Mouse (Mus musculus) kidney, embryonic 16.5 days (tissue): Measurements from ENCODE around the gene Pigk. TPM values are rescaled to one million over a fixed set of nuclear protein-coding genes. Genes with fewer than 3 reads are reported as not detected.
A peak's percentile ranks its signal among the peaks of the same experiment; 100 is the strongest.

ENCODE experiments used
- ATAC-seq: fragments of 200-750 bp; cut with Nextera tagmentation; 2 replicates; pipeline ENCODE4 v1.8.0; 2017; ENCODE audit warnings: moderate TSS enrichment; ENCODE audit not compliant: low FRiP score, low TSS enrichment
- H3K27ac ChIP-seq: fragments of 300-500 bp; sonication (generic); 2 replicates; pipeline ENCODE4 v1.5.1; 2014; ENCODE audit warnings: low read length
- H3K27me3 ChIP-seq: fragments of 300-500 bp; sonication (generic); 2 replicates; pipeline ENCODE4 v1.6.1; 2014; ENCODE audit warnings: low read length, control low read depth, mixed read lengths; ENCODE audit not compliant: insufficient read depth
- H3K36me3 ChIP-seq: fragments of 300-500 bp; sonication (generic); 2 replicates; pipeline ENCODE4 v1.6.1; 2014; ENCODE audit warnings: low read length, control low read depth, mixed read lengths; ENCODE audit not compliant: insufficient read depth
- H3K4me1 ChIP-seq: fragments of 300-500 bp; sonication (generic); 2 replicates; pipeline ENCODE4 v1.6.1; 2014; ENCODE audit warnings: low read length, control low read depth, mixed read lengths; ENCODE audit not compliant: insufficient read depth
- H3K4me2 ChIP-seq: fragments of 300-500 bp; sonication (generic); replicated peaks from 2 replicates; pipeline ENCODE4 v1.6.1; 2014; ENCODE audit warnings: low read depth, low read length
- H3K4me3 ChIP-seq: fragments of 300-500 bp; sonication (generic); 2 replicates; pipeline ENCODE4 v1.5.1; 2014; ENCODE audit warnings: mild to moderate bottlenecking, low read length
- H3K9ac ChIP-seq: fragments of 300-500 bp; sonication (generic); replicated peaks from 2 replicates; pipeline ENCODE4 v1.6.1; 2014; ENCODE audit warnings: low read length
- H3K9me3 ChIP-seq: fragments of 300-500 bp; sonication (generic); 2 replicates; pipeline ENCODE4 v1.6.1; 2016; ENCODE audit warnings: low read length, control low read depth
- WGBS: fragments of 180-500 bp; shearing (Covaris S2); extraction: QIAGEN DNeasy Blood & Tissue Kit; methylation state at CpG from one replicate; pipeline ENCODE4 v1.1.7; 2014; 5-methylcytosine and 5-hydroxymethylcytosine counted together
- polyA plus RNA-seq: library from polyadenylated mRNA; unstranded; fragments of >200 nt; fragmentation: Nextera tagmentation; extraction: Ambion mirVana; gene quantifications from 2 replicates; pipeline ENCODE4 v1.2.1, GENCODE M21; 2015

Gene Pigk
- 43.9 and 47.9 TPM in 2 replicates for polyA plus RNA-seq

DNA sequence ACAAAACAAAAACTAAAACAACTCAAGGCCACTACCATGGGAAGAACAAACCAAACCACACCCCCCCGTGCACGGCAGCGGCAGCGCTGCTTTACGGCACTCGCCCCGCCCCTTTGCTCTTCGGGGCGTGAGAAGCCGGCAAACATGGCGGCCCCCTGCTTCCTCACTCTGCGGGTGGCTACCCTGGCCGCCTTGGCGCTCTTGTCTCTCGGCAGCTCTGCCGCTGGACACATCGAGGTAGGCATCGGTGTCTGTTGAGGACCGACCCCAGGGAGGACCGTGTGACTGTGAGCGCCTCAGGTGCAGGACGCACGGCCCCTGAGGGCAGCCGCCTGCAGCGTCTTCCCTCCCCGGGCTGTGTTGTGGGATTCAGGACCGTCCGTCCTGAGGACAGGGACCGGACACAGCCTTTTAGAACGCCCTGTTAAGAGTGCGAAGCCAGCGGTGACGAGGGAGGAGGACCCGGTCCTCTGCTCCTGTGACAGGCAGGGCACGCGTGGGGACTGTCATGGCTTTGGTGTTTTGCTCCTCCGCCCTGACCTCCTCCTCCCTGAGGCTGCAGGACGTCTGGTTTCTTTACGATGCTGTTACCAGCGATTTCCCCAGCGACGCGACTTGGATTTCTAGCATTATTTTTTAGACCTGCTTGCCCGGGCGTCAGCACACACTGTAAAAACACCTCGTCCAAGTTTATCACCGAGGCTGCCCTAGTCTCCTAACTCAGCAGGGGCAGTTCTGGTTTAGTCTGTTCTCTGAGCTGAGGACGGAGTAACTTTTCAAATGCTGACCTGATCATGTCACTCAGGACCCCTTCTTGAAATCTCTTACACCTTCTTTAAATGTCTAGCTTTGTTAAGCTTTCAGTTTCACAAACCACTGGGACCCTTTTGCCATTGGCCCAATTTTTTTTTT lies at the start of gene Pigk:
Gene Pigk, plus strand, starts transcription at position 110 of the 912 bp plus-strand sequence.
- no peaks in the 10 kb centered on the region for H3K9me3 ChIP-seq
- no peaks in the 10 kb centered on the region for H3K27me3 ChIP-seq
- ATAC-seq = peak; percentile 90
- peak within 1 kb of the TSS; percentile 83 for H3K9ac ChIP-seq
- WGBS = under 1% methylated on average over 48 of the region's 48 CpGs
- H3K4me1 ChIP-seq = peaks cover 7% of the 10 kb centered on the region
- no peaks in the 10 kb centered on the region for H3K36me3 ChIP-seq
- H3K4me2 ChIP-seq = peak within 1 kb of the TSS; percentile 80
- H3K27ac ChIP-seq = peak within 1 kb of the TSS; percentile 9; the same call in 1 of the 2 replicates
- peak within 1 kb of the TSS; percentile 85 for H3K4me3 ChIP-seq

DNA sequence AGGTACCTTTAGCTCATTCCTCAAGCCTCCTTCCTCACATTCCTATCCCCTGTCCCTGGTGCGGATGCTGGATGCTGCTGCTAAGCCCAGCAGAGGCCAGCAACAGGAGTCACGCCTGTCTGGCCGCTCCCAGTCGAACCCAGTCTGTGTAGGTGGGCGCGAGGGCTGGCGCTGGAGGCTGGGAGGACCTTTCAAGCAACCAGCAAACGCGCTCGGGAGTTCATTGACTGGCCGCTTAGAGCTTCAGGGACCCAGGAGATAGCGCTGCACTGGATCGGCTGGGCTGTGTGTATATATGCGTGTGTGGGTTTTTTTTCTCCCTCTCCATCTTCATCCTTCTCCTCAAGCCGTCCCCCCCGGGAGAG lies 46.9 kb upstream of the Pigk start:
- peak; percentile 73 for ATAC-seq
- no peaks in the 10 kb centered on the region for H3K9me3 ChIP-seq
- peaks cover 10% of the 10 kb centered on the region for H3K4me1 ChIP-seq
- no peaks in the 10 kb centered on the region for H3K36me3 ChIP-seq
- H3K27ac ChIP-seq = no peak overlapping the region
- H3K4me3 ChIP-seq = peak overlapping the region; percentile 61
- WGBS = under 1% methylated on average over 16 of the region's 16 CpGs
- H3K4me2 ChIP-seq = peak overlapping the region; percentile 98
- H3K27me3 ChIP-seq = peaks cover 29% of the 10 kb centered on the region
- peak overlapping the region; percentile 68 for H3K9ac ChIP-seq

DNA sequence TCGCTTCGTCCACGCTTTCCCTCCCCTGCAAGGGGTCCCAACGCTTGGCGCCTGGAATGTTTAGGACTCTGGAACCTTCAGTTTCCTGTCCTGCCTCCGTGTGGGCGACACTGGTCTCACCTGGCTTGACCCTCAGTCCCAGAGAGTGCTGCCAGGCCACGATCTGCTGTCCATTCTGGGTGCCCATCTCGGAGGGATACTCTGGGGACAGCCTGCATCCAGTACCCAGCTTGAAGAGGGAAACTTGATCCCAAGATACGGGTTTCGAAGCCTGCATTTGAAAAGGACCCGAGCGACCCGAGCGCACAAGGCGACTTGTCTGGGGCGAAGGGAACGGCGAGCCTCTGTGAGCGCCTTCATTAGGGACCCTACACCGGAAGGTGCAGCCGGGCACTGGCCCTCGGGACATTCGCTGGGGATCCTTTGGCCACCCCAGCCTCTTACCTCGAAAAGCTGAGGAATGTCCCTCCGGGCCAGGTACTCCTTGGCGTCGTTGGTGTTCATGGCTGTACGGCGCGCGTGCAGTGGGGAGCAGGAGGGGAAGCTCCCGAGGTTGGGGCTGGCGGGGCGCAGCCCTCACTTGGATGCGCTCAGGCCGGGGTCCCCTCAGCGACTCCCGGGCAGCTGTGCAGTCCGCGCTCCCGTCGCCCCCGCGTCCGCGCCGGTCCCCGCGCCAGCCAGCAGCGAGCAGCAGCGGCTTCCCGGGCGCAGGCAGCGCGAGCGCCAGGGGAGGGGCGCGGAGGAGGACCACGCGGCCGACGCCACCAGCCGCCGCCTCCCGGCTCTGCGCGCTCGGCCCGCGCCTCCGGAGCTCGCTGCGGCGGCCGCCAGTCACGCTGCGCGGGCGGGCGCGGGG lies 46.3 kb upstream of the Pigk start:
- H3K9ac ChIP-seq = peak overlapping the region; percentile 68
- peaks cover 10% of the 10 kb centered on the region for H3K4me1 ChIP-seq
- no peak overlapping the region for H3K27ac ChIP-seq
- H3K27me3 ChIP-seq = peaks cover 29% of the 10 kb centered on the region
- H3K36me3 ChIP-seq = no peaks in the 10 kb centered on the region
- peak; percentile 77 for ATAC-seq
- under 1% methylated on average over 66 of the region's 82 CpGs for WGBS
- H3K4me2 ChIP-seq = peak overlapping the region; percentile 98
- no peaks in the 10 kb centered on the region for H3K9me3 ChIP-seq
- peak overlapping the region; percentile 61 for H3K4me3 ChIP-seq

DNA sequence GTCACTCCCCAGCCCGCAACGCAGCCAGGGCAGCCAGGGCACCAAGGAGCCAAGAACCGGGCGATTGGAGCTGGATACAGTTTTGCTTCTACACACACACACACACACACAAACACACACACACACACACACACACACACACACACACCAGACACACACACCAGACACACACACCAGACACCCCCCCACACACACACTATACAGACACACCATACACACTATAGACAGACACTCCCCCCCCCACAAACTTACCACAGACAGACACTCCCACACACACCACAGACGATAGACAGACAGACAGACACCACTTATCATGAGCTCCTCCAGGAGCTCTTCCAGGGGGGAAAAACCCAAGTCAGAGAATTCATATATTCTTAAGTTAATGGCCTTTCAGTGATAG lies 45.7 kb upstream of the Pigk start, which contains the start of gene Ak5:
Gene Ak5, minus strand, starts transcription at position 122 of the 400 bp plus-strand sequence.
- Histone ChIP-seq H3K4me1 (peaks cover 10% of the 10 kb centered on the region), H3K27me3 (peaks cover 29% of the 10 kb centered on the region), H3K27ac (no peak within 1 kb of the TSS), H3K4me3 (peak within 1 kb of the TSS; percentile 61), H3K36me3 (no peaks in the 10 kb centered on the region), H3K9me3 (no peaks in the 10 kb centered on the region), H3K4me2 (peak within 1 kb of the TSS; percentile 98), H3K9ac (peak within 1 kb of the TSS; percentile 68)
- 6% methylated on average over 3 of the region's 5 CpGs for WGBS
- ATAC-seq = peak; percentile 33; the same call in 1 of the 2 replicates

DNA sequence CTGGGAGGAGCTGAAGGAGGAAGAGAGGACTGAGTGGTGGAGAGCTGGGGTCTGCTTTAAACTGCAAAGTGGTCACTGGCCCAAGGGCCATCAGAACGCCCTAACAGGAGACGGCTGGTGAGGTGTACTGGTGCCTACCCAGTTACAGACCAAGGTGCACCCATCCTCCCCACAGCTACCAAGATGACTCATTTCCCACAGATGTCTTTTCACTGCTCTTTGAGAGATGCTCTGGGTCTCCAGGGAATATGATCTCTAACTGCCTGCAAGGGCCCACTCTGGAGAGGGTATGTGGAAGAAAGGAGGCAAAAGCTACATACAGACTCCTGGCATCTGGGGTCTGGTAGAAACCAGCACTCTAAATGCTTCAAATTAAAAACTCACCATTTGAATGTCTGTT lies 45.1 kb upstream of the Pigk start:
- WGBS = 78% methylated on average over 2 of the region's 2 CpGs
- Histone ChIP-seq H3K4me1 (peaks cover 10% of the 10 kb centered on the region), H3K4me2 (no peak overlapping the region), H3K27me3 (peaks cover 29% of the 10 kb centered on the region), H3K27ac (no peak overlapping the region), H3K36me3 (no peaks in the 10 kb centered on the region), H3K4me3 (no peak overlapping the region), H3K9me3 (no peaks in the 10 kb centered on the region), H3K9ac (no peak overlapping the region)
- no peak for ATAC-seq

DNA sequence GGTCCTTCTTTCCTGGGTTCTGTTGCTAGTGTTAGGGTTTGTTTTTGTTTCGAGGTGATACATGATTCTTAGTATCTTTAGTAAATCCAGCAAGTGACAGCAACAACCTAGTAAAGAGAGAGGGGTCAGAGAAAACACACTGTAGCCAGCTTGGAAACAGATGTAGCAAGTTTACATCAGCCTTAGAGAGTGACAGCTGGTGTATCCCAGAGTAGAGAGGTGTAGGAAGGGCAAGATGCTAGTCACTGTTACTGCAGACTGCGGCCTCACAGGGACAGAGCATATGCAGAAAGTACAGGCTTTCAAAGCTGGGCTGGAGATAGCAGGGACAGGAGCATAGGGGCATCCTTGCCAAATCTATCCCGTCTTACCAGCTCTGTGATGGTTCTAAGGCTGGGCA lies 44.1 kb upstream of the Pigk start:
- peaks cover 29% of the 10 kb centered on the region for H3K27me3 ChIP-seq
- H3K27ac ChIP-seq = no peak overlapping the region
- ATAC-seq = no peak
- WGBS = 70% methylated on average over 3 of the region's 3 CpGs
- H3K4me2 ChIP-seq = no peak overlapping the region
- no peak overlapping the region for H3K9ac ChIP-seq
- H3K4me1 ChIP-seq = peaks cover 10% of the 10 kb centered on the region
- H3K9me3 ChIP-seq = no peaks in the 10 kb centered on the region
- H3K4me3 ChIP-seq = no peak overlapping the region
- H3K36me3 ChIP-seq = no peaks in the 10 kb centered on the region

DNA sequence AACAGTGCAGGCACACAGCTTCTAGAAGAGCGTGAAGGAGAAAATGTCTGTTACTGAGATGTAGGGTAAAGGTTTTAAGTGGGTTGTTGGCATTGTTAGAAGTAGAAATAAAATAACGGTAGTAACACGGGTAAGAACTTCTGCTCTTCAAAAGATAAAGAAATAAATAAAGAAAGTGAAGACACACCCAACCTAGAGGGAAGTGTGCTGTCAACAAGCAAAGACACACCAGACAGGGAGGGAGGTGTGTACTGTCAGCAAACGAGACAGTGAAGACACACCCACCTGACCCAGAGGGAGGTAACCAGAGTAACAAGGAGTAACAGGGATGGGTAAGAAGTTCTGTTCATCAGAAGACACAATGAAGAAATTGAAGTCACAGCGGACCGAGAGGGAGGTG lies 39.2 kb upstream of the Pigk start:
- WGBS = 72% methylated on average over 6 of the region's 6 CpGs
- no peak overlapping the region for H3K4me3 ChIP-seq
- no peak overlapping the region for H3K9ac ChIP-seq
- ATAC-seq = no peak
- peaks cover 10% of the 10 kb centered on the region; the same call in 1 of the 2 replicates for H3K4me1 ChIP-seq
- no peaks in the 10 kb centered on the region for H3K9me3 ChIP-seq
- H3K27me3 ChIP-seq = no peaks in the 10 kb centered on the region
- no peak overlapping the region for H3K4me2 ChIP-seq
- no peak overlapping the region for H3K27ac ChIP-seq
- no peaks in the 10 kb centered on the region for H3K36me3 ChIP-seq

DNA sequence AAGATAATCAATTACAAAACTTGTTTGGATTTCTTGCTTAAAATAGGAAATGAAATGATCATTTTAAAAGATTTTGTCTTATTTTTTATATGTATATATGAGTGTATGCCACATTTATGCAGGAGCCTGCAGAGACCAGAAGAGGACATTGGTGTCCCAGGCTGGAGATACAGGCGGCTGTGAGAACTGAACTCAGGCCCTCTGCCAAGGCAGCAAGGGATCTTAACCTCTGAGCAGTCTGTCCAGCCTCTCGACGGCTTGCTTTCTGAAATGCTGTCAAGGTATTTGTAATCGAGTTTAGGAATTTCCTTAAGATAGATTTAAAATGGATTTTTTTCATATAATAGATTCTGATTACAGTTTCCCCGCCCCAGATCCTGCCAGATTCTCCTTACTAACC lies 25.4 kb upstream of the Pigk start:
- ATAC-seq = no peak
- Histone ChIP-seq H3K9me3 (no peaks in the 10 kb centered on the region), H3K27ac (no peak overlapping the region), H3K9ac (no peak overlapping the region), H3K4me3 (no peak overlapping the region), H3K36me3 (no peaks in the 10 kb centered on the region), H3K4me2 (no peak overlapping the region), H3K4me1 (no peaks in the 10 kb centered on the region), H3K27me3 (no peaks in the 10 kb centered on the region)
- 73% methylated on average over 5 of the region's 5 CpGs for WGBS

DNA sequence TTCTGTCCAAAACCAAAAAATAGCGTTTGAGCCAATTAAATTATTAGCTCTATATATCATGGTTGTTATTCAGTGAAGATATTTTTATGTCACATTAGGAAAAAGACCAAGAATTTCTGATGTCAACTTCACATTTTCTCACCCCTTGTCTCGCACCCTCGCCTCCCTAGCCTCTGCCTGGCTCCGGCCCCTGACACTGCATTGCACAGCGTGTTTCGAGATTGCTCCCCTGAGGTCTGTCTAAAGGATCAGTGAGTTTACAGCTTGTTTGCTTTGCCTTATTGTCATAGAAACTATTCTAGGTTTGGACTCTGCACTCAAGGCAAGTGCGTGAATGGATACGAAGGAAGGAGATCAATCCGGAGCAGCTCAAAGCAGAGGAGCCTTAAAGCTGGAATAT lies 24.8 kb upstream of the Pigk start:
- no peak overlapping the region for H3K27ac ChIP-seq
- no peak overlapping the region for H3K4me3 ChIP-seq
- no peaks in the 10 kb centered on the region for H3K4me1 ChIP-seq
- ATAC-seq = no peak; the same call in 1 of the 2 replicates
- no peak overlapping the region; the same call in 1 of the 2 replicates for H3K4me2 ChIP-seq
- 63% methylated on average over 9 of the region's 9 CpGs for WGBS
- H3K9me3 ChIP-seq = no peaks in the 10 kb centered on the region
- no peaks in the 10 kb centered on the region for H3K27me3 ChIP-seq
- H3K9ac ChIP-seq = no peak overlapping the region
- no peaks in the 10 kb centered on the region for H3K36me3 ChIP-seq
